ENCODE assay signal across 13 mouse cellular contexts in genomic region chr3:36541399-36541798, GRCm38 (mm10). TPM values are rescaled to one million over a fixed set of nuclear protein-coding genes. Genes with fewer than 3 reads are reported as not detected.
"Had no signal": no experiment of that assay in that cellular context is flagged by ENCODE, and none has a peak within 500 bp of the region (broad histone marks: within the 10 kb centered on the region; RNA-seq: fewer than 3 reads in every experiment).

No protein-coding gene starts in this region.

- DNase-seq: lung, adult 2 months; lung, postnatal 14 days; lung, postnatal 36 days; retina, postnatal 1 day; right cerebral cortex, postnatal 25 days; right cerebral cortex, postnatal 4 days; spleen, adult 18-20 months; thymus, adult 18-20 months; thymus, postnatal 14 days; thymus, postnatal 36 days had no signal

RNA-seq across cellular contexts. Expression of gene Gm11549, which starts 19.8 kb away (rescaled TPM):
- total RNA-seq: megakaryocyte progenitor cell, adult 5-6 weeks; monocyte, adult 5-6 weeks; neutrophil, adult 5-6 weeks had no signal

RNA-seq across cellular contexts. Expression of gene Ccna2, which starts 30.6 kb away (rescaled TPM):
- total RNA-seq: neutrophil, adult 5-6 weeks had no signal
